Mouse (Mus musculus) intestine, postnatal 0 days (tissue): ENCODE measurements around the gene Fkbp8. TPM values are rescaled to one million over a fixed set of nuclear protein-coding genes. Genes with fewer than 3 reads are reported as not detected.

Source experiments
- ATAC-seq: fragments of 200-750 bp; cut with Nextera tagmentation; 2 replicates; pipeline ENCODE4 v1.8.0; 2017; ENCODE audit warnings: mild to moderate bottlenecking, moderate TSS enrichment, moderate library complexity
- H3K27ac ChIP-seq: fragments of 300-500 bp; sonication (generic); 2 replicates; pipeline ENCODE4 v1.5.1; 2014; ENCODE audit warnings: mild to moderate bottlenecking, low read depth, low read length, moderate library complexity
- H3K27me3 ChIP-seq: fragments of 300-500 bp; sonication (generic); replicated peaks from 2 replicates; pipeline ENCODE4 v1.6.1; 2014; ENCODE audit warnings: low read length, mixed read lengths; ENCODE audit not compliant: control insufficient read depth, insufficient read depth
- H3K36me3 ChIP-seq: fragments of 300-500 bp; sonication (generic); 2 replicates; pipeline ENCODE4 v1.6.1; 2014; ENCODE audit warnings: mild to moderate bottlenecking, moderate library complexity; ENCODE audit not compliant: control insufficient read depth, insufficient read depth
- H3K4me1 ChIP-seq: fragments of 300-500 bp; sonication (generic); replicated peaks from 2 replicates; pipeline ENCODE4 v1.6.1; 2014; ENCODE audit warnings: antibody characterized with exemption, low read length, mixed read lengths; ENCODE audit not compliant: control insufficient read depth, insufficient read depth
- H3K4me2 ChIP-seq: fragments of 300-500 bp; sonication (generic); replicated peaks from 2 replicates; pipeline ENCODE4 v1.6.1; 2014; ENCODE audit warnings: low read depth, mild to moderate bottlenecking, moderate library complexity
- H3K4me3 ChIP-seq: fragments of 300-500 bp; sonication (generic); 2 replicates; pipeline ENCODE4 v1.5.1; 2014; ENCODE audit warnings: low read depth, low read length
- H3K9ac ChIP-seq: fragments of 300-500 bp; sonication (generic); 2 replicates; pipeline ENCODE4 v1.6.1; 2014; ENCODE audit warnings: mild to moderate bottlenecking, low read depth, low read length
- H3K9me3 ChIP-seq: fragments of 300-500 bp; sonication (generic); 2 replicates; pipeline ENCODE4 v1.6.1; 2016; ENCODE audit warnings: mixed run types; ENCODE audit not compliant: control insufficient read depth
- CTCF ChIP-seq: sonication (generic); IDR thresholded peaks from 2 replicates; pipeline ENCODE4 v1.5.1; 2016; ENCODE audit warnings: low read depth, mild to moderate bottlenecking, control low read depth, antibody characterized with exemption, moderate library complexity
- WGBS: fragments of 180-500 bp; shearing (Covaris S2); extraction: QIAGEN DNeasy Blood & Tissue Kit; methylation state at CpG from one replicate; pipeline ENCODE4 v1.1.7; 2014; 5-methylcytosine and 5-hydroxymethylcytosine counted together
- polyA plus RNA-seq: library from polyadenylated mRNA; unstranded; fragments of >200 nt; fragmentation: Nextera tagmentation; extraction: Ambion mirVana; gene quantifications from 2 replicates; pipeline ENCODE4 v1.2.1, GENCODE M21; 2015

The Fkbp8 gene
- polyA plus RNA-seq, 1 experiment from 2014 or later, result 203 TPM

- TF ChIP-seq CTCF, result no peak
- Histone ChIP-seq H3K4me2 (no peak overlapping the region), H3K27ac (no peak overlapping the region), H3K4me3 (no peak overlapping the region), H3K9me3 (no peaks in the 10 kb centered on the region), H3K9ac (no peak overlapping the region), H3K27me3 (no peaks in the 10 kb centered on the region), H3K4me1 (peaks cover 21% of the 10 kb centered on the region), H3K36me3 (no peaks in the 10 kb centered on the region; the same call in 1 of the 2 replicates)
- ATAC-seq, result peak; percentile 50
- WGBS, result 51% methylated on average over 4 of the region's 4 CpGs
Observed at GRCm38 (mm10) chr8:70555079-70555747, 27.7 kb downstream of the Fkbp8 start.

DNA sequence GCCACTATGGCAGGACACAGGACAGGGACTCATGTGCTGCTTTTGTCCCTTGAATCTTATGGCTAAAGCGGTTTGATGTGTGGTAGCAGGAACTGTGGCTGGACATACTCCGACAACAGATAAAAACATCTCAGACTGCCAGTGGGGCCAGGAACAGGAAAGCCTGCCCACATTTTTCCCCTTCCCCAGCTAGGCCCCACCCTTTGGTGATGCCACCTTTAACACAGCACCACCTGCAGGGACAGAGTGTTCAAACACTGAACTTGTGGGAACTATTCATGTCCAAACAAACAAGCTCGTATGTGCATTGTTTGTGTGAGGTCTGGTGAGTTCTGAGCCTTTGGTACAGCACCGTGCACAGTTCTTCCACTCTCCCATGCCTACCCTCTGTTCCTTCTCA, 30.8 kb downstream of the Fkbp8 start:
- H3K9me3 ChIP-seq, result no peaks in the 10 kb centered on the region
- no peak overlapping the region for H3K4me3 ChIP-seq
- TF ChIP-seq CTCF, result peak; percentile 51
- H3K9ac ChIP-seq, result no peak overlapping the region; the same call in 1 of the 2 replicates
- H3K27ac ChIP-seq, result no peak overlapping the region
- H3K27me3 ChIP-seq, result no peaks in the 10 kb centered on the region
- peaks cover 19% of the 10 kb centered on the region for H3K4me1 ChIP-seq
- WGBS, result 56% methylated on average over 4 of the region's 4 CpGs
- no peaks in the 10 kb centered on the region; the same call in 1 of the 2 replicates for H3K36me3 ChIP-seq
- H3K4me2 ChIP-seq, result no peak overlapping the region
- no peak for ATAC-seq

- H3K36me3 ChIP-seq, result no peaks in the 10 kb centered on the region; the same call in 1 of the 2 replicates
- WGBS, result 82% methylated on average over 3 of the region's 3 CpGs
- TF ChIP-seq CTCF, result peak; percentile 55
- no peak overlapping the region for H3K4me2 ChIP-seq
- H3K9me3 ChIP-seq, result no peaks in the 10 kb centered on the region
- H3K4me1 ChIP-seq, result peaks cover 16% of the 10 kb centered on the region
- no peak for ATAC-seq
- no peaks in the 10 kb centered on the region for H3K27me3 ChIP-seq
- H3K27ac ChIP-seq, result no peak overlapping the region
- no peak overlapping the region for H3K4me3 ChIP-seq
- H3K9ac ChIP-seq, result no peak overlapping the region
Observed at GRCm38 (mm10) chr8:70558983-70559382, 31.5 kb downstream of the Fkbp8 start.

DNA sequence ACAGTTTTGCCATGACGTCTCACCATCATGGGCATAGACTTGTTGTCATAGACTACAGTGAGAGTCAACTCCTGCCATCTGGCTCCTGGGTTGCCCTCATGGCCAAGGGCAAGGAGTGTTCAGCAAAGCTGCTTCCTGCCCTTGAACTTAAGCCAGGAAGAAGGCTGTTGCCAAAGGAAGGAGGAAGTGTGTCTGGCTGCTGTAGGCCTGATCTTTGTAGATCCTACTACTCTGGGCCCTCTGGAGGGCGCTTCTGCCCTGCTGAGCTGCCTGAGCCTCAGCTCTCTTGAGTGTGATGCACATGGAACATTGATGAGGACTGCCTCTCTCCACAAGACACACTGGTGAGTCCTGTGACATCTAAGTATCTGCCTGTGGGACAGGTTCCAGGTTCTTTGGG, 32.6 kb downstream of the Fkbp8 start:
- Histone ChIP-seq H3K27ac (no peak overlapping the region), H3K27me3 (no peaks in the 10 kb centered on the region), H3K4me1 (peaks cover 19% of the 10 kb centered on the region; the same call in 1 of the 2 replicates), H3K36me3 (no peaks in the 10 kb centered on the region; the same call in 1 of the 2 replicates), H3K4me2 (no peak overlapping the region), H3K9ac (no peak overlapping the region), H3K9me3 (no peaks in the 10 kb centered on the region), H3K4me3 (no peak overlapping the region)
- ATAC-seq, result 0 out of 2 replicates have a peak, but pooled peaks have one; percentile 36
- peak; percentile 65 for TF ChIP-seq CTCF
- 79% methylated on average over 2 of the region's 2 CpGs for WGBS

- WGBS, result 71% methylated on average over 3 of the region's 3 CpGs
- H3K4me1 ChIP-seq, result peaks cover 16% of the 10 kb centered on the region; the same call in 1 of the 2 replicates
Observed at GRCm38 (mm10) chr8:70560564-70560963, 33.0 kb downstream of the Fkbp8 start.

DNA sequence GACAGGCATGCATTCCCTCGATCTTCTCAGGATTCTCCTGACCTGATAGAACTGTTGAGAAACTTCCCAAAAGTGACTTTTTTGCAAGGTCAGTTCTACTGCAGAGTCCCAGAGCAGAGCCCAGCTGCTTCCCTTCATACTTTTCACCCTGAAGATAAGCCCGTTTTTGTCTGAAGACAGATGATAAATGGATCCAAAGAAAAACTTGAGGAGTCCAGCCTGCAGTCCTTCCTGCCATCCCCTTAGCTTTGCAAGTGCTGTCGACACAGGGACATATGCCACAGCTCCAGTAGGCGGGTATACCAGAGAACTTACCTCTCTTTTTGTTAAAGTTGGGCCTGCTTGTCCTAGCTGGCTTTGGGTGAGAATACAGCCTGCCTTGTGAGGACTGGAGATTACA, 33.8 kb downstream of the Fkbp8 start:
- Histone ChIP-seq H3K9ac (no peak overlapping the region), H3K4me3 (no peak overlapping the region), H3K27ac (no peak overlapping the region), H3K36me3 (no peaks in the 10 kb centered on the region), H3K4me2 (no peak overlapping the region), H3K9me3 (no peaks in the 10 kb centered on the region), H3K4me1 (peaks cover 16% of the 10 kb centered on the region; the same call in 1 of the 2 replicates), H3K27me3 (no peaks in the 10 kb centered on the region)
- ATAC-seq, result no peak
- 53% methylated on average over 4 of the region's 4 CpGs for WGBS
- no peak for TF ChIP-seq CTCF

More at GRCm38 (mm10) chr8:70560564-70560963, 33.0 kb downstream of the Fkbp8 start:
- H3K36me3 ChIP-seq, result no peaks in the 10 kb centered on the region; the same call in 1 of the 2 replicates
- no peak overlapping the region for H3K4me2 ChIP-seq
- no peak for TF ChIP-seq CTCF
- ATAC-seq, result no peak
- H3K9me3 ChIP-seq, result no peaks in the 10 kb centered on the region
- no peak overlapping the region for H3K27ac ChIP-seq
- H3K4me3 ChIP-seq, result no peak overlapping the region
- no peaks in the 10 kb centered on the region for H3K27me3 ChIP-seq
- no peak overlapping the region for H3K9ac ChIP-seq
